Mouse (Mus musculus) naive thymus-derived CD4-positive, alpha-beta T cell, adult 2 months (primary cell): Measurements from ENCODE around the gene Tmc4.
"Not testable (repeated sequence)": the region's sequence is repeated elsewhere in the genome, so short reads cannot be mapped to it uniquely, and the experiment has no call there.

Experiments used
- DNase-seq: peaks from one replicate; pipeline ENCODE4 v3.0.0-alpha.2; 2011; ENCODE audit warnings: low read depth

The Tmc4 gene

DNA sequence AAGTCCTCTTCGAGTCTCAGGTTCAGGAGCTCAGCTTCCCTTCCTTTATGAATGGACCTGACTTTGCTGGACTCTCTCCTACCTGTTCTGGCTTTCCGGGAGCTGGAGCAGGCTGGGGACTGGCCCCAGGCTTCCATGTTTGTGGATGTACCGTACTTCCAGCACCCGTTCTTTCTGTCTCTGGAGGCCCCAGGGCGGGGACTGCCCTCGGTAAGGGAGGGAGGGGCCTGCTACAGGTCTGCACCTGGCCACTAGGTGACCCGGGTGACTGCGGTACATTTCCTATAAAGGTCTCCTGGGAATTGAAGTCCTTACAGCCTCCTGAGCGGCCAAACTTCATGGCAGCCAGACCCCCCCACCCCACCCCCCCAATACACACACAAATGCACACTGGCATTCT lies at the start of gene Tmc4:
Tmc4 (minus strand) TSS at position 212 of the 400 bp plus-strand sequence.
- no peak for DNase-seq

DNA sequence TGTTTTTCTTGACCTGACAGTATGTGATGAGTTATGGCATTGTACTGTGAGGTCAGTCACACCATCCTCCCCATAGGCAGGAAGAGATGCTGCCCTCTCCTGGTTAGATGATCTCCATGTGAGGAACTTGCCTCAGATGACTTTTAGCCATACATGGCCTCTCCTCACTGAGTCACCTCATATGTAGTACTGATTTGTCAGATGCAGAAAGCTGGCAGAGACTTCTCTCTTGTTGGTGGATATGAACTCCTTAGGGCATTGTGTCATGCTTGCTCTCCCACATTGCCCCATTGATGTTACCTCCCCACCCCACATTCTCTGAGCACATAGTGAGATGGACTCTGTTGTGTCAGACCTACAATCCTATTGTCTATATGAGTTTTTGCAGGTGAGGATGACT lies 48.1 kb upstream of the Tmc4 start:
- DNase-seq, result not testable (repeated sequence)

DNA sequence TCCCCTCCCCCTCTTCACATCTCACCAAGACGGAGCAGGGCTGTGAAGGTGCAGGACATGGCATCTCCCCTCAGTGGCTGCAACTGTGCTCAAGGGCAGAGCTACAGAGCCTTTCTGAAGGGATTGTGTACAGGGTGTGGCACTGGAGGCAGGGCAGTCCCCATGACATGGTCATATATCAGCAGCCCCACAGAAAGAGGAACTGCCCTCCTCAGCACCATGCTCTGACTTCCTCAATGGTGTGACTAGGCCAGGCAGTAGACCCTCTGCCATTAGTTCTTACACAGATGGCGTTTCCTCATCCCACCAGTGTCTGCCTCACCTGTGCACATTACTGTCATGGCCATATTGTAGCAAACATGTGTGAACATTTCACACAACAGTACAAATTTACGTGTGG lies 42.9 kb upstream of the Tmc4 start, which contains the start of gene Pirb:
Pirb (minus strand) TSS at position 124 of the 400 bp plus-strand sequence.
- DNase-seq, result not testable (repeated sequence)

DNA sequence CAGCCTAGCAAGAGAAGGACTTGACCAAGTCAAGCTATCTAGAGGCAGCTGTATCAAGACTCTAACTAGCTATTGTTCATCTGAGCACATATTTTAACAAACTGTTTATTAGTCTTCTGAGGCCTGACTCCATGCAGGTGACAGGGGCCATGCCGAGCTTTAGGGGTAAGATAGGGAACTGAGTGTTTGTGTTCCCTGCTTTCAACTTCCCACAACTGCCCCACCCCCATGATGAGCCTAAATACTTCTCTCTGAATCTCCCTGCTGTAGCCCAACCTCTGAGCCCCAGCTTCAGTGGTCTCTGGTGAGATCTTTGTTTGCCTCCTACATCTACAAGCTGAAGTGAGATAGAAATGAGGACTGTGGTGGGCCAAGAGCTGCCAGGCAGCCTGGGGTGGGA lies 37.9 kb upstream of the Tmc4 start:
- DNase-seq, result no peak

DNA sequence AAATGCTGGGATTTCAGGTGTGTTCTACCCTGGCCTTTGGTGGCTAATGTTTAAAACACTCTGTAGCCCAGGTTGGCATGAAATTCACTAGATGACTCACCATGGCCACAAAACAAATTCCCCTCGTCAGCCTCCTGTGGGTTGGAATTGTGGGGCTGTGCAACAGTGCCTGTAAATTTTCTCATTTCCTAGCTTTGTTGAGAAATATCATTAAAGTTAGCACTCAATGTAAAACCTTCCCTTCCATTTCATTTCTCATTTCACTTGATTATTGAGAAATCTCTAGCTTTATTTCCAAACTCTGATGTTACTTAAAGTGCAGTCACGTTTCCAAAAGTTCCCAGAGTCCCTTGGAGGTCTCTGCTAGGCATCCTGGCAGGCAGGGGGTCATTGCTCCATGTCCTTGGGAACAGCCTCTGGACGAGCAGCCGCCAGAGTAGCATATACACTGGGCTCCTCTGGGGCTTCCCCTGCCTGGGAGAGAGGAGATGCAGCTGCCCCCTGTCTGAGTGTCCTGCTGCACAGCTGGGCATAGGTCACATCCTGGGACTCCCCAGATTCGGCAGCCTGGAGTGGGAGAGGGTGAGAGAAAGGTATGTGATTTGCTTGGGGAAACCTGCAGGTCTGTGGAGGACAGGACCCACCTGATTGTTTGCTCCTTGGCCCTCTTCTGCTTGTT lies 35.0 kb upstream of the Tmc4 start:
- no peak for DNase-seq

DNA sequence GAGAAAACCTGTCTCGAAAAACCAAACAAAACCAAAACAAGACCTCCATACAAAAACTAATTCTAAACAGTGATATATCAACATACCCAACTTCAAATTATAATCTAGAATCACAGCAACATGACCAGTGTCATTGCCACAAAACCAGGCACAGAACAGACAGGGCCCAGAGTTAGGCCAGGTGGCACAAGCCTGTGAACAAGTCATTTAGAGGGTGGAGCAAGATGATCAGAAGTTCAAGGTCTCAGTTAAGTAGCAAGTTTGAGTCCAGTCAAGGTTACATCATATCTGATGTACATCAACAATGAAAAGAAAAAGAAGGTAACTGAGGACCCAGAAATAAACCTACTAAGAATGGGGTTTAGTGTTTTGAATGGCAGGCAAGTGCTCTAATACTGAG lies 31.6 kb upstream of the Tmc4 start:
- no peak for DNase-seq

DNA sequence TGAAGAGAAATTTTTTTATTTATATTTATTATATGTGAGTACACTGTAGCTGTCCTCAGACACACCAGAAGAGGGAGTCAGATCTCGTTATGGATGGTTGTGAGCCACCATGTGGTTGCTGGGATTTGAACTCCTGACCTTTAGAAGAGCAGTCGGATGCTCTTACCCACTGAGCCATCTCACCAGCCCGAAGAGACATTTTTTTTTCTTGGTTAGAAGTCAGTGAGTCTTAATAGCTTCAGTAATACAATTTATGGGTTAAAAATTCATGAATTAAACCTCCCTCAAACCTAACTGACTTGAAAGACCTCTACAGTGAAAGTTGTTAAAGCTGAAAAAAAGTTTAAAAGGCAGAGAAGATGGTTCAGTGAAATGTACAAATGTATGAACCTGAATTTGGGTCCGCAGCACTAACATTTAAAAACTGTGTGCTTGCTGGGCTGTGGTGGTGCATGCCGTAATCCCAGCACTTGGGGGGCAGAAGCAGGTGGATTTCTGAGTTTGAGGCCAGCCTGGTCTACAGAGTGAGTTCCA lies 31.2 kb upstream of the Tmc4 start:
- DNase-seq, result not testable (repeated sequence)

DNA sequence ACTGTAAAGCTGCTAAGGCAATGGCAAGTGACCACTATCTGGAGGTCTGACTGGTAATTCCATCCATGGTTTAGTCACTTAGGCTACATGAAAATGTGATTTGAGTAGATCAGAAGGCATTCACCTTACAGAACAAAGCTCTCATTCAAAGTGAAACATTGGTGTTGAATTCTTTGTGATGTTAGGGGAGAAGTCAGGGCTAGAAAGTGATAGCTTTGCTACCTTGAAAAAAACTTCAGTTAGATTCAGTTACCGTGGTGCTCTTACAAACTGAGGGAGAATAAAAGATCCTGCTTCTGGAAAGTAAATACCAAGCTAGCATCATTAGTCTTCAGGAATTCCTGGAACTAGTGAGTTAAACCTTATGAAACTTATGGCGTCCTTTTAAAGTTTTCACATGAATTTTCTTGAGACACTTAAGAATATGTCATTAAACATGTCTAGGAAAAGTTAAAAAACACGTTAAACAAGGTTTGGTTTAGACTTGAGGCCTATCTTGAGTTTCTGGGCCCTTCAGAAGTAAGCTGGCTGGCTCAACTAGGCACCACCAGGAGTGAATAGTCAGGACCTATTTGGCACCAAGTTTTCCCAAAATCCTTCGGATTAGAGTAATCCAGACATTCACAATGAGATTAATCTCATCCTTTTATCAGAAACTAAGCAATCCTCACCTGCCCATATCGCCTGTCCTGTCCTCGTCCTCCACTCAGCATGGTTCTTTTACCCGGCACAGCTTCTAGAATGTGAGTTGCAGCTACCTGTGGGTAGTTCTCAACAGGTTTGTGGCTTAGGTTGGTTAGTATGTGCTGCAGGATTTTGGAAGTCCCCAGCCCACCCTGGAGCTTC lies 30.4 kb upstream of the Tmc4 start:
- peak; percentile 34 for DNase-seq

DNA sequence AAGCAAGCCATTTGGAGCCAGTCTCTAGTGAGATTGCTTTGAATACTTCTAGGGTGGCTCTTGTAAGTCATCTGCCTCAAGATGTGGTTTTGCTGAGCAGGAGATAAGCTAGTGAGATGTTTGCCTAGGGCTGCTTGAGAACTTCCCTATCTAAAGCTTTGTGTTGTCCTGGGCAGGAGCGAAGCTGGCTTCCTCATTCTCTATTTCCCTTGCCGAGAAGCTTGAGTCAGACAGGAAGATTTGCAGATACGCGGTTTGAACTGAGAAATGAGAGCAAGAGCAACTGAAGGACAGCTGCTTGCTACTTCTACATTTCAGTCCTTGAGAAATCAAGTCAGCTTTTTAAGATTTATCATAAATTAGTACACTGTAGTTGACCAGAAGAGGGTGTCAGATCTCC lies 29.7 kb upstream of the Tmc4 start:
- peak; percentile 51 for DNase-seq

DNA sequence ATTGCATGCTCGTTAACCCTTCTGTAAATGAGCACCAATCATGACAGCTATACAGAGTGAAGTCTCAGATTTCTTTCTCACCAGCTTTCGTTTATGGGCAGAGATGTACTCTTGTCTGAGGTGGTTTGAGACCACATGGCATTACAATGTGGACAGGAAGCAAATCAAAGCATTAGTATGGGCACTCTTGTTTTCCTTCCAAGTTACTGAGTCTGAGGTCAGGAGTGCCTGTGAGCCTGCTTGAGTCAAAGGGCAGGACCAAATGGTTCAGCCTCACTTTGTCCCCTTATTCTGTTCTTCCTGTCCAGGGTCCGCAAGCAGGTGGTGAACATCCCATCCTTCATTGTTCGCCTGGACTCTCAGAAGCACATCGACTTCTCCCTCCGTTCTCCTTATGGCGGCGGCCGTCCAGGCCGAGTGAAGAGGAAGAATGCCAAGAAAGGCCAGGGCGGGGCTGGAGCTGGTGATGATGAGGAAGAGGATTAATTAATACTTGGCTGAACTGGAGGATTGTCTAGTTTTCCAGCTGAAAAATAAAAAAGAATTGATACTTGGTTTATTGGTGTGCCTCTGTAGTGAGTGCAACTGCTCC lies 29.1 kb upstream of the Tmc4 start:
- peak; percentile 36 for DNase-seq

DNA sequence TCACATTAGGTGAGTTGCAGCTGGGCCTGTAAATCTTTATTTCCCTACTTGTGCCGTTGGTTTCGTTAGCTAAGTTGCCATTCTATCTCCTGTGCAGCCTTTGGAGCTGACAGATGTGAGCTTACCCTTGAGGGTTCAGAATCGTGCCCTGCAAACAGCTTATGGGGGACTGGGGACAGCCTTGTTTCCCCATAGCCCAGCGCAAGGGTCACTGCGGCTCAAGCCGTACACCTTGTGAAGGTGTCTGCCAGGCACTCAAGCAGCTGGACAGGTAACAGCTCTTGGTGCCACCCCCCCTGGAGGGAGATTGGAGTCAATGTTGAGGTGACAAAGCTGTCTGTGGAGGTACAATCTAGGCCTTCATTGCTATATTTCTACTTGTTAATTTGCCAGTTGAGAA lies 28.6 kb upstream of the Tmc4 start:
- no peak for DNase-seq

DNA sequence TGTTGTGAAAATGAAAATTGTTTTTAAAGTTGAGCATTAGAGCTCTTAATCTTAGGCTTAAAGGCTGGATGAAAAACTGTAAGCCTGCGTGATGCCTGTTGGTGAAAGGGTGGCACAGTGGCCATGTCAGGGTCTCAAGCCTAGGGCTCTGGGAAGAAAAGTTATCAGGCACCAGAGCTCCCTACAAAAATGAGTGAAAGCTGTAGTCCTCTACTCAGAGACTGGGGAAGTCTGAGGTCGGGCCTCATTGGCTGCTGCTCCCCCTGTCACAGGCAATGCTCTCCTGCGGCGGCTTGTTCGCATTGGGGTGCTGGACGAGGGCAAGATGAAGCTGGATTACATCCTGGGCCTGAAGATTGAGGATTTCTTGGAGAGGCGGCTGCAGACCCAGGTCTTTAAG lies 28.1 kb upstream of the Tmc4 start:
- DNase-seq, result not testable (repeated sequence)

DNA sequence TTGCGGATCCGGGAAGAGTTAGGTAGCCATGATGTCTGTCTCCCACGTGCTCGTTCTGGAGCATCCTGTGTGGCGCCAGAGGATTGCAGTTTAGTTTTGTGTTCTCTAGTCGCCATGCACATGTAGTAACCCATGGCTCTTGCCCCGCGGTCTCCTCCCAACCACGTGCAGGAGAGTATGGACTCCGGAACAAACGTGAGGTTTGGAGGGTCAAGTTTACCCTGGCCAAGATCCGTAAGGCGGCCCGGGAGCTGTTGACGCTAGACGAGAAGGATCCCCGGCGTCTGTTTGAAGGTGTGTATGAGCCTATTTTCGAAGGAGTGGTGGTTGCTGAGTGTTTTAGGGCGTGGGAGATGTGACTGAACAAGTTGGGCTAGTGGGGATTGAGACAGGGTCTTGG lies 27.1 kb upstream of the Tmc4 start:
- DNase-seq, result no peak

DNA sequence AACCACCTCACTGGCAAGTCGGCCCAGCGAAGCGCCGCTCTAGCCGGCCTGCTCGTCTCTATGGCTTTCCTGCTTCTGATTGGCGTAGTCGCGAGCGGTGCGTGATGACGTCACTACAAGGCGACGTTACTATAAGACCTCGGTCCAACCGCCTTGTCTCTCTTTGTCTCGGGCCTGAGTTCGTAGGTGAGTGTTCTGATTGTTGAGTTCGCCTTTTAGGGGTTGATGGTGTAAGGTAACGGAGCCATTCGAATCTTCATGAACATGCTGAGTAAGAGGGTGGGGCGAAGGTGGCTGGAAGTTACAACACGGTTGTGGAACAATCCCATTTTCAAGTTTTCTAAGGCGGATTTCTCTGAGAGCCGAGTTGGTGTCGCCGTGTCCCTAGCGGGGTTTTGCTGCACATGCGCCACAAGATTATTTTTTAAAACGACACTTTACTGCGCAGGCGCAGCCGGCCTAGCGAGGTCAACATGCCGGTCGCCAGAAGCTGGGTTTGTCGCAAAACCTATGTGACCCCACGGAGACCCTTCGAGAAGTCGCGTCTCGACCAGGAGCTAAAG lies 26.6 kb upstream of the Tmc4 start, which contains the start of gene Rps9:
Rps9 (plus strand) TSS at position 115 of the 563 bp plus-strand sequence.
- DNase-seq, result peak; percentile 99

DNA sequence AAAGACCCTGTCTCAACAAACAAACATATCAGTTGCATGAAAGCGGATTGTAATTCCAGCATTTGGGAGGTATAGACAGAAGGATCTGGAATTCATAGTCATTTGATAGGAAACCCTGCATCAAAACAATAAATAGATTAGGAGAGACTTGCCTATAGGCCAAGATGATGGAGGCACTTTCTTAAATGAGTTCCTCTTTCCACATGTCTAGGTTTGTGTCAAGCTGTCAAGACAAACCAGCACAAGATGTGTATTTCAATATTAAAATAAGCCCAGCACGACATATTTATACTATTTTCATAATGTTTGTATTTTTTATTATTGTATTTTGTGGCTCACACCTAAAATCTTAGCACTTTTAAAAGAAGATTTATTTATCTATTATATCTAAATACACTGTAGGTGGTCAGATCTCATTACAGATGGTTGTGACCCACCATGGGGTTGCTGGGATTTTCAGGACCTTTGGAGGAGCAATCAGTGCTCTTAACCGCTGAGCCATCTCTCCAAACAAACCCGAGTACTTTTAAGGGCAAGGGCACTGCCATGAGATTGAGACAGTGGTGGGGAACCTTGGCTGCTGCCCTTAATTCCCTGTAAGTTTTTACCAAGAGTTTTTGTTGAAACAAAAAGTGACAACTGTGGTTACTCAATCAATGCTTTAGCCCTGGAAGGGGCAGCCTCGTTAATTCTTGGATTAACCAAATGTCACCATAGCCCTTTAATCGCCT lies 26.0 kb upstream of the Tmc4 start:
- DNase-seq, result no peak

DNA sequence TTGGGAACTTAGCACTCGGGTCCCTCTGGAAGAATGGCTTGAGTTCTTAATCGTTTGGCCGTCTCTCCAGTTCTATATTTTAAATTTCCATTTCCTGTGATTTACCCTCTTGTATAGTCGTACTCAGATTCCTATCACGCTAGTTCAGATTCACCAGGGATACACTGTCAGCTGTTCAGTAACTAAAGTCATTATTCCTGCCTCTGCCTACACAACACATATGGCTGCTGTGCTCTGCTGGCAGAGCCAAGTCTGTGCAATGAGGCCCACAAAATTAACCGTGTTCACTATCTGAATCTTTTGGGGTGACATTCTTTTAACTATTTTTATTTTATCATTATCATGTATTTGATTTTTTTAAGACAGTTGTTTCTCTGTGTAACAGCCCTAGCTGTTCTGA lies 21.1 kb upstream of the Tmc4 start:
- DNase-seq, result no peak

DNA sequence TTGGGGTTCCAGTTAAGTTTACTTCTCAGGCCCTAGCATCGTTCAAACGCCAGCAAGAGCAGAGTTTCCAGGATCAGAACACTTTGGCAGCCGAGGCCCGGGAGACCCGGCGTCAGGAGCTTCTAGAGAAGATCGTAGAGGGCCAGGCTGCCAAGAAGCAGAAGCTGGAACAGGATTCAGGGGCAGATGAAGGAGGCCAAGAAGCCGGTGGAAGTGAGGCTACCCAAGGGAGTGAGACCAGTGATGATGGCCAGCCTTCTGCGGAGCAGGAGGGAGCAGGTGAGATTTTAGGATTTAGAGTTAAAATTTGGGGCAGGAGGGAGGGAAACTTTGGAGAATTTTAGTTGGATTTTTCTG lies 17.6 kb upstream of the Tmc4 start:
- DNase-seq, result not testable (repeated sequence)

DNA sequence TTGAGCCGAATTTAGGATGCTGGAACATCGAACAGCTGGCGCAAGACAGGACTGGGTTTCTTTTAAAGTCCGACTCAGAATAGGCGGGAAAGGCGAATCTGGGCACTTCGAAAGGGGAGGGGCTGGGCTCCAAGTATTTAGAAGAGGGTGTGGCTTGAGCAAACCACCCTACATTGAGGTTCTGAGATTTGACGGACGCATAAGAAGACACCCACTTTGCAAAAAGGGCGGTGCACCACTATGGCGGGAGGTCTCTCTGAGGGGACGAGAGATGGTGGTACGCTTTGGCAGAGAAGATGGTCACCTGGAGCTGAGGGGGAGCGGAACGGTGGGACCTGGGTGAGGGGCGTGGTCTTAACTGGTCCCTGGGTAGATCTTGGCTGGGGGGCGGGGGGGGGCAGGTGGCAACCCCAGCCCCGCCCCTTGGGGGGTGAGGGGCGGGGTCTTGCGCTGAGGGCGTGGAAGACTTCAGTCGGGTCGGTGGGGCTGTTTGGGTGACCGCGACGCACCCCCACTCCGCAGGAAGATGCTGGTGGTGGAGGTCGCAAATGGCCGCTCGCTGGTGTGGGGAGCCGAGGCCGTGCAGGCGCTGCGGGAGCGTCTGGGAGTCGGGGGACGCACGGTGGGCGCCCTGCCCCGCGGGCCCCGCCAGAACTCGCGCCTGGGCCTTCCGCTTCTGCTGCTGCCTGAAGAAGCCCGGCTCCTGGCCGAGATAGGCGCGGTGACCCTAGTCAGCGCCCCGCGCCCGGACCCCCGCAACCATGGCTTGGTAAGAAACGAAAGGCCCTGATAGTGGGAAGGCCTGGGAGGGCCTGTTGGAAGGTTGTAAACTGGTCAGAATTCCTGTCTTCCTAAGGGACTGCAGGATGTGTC lies 17.0 kb upstream of the Tmc4 start:
- peak; percentile 89 for DNase-seq

DNA sequence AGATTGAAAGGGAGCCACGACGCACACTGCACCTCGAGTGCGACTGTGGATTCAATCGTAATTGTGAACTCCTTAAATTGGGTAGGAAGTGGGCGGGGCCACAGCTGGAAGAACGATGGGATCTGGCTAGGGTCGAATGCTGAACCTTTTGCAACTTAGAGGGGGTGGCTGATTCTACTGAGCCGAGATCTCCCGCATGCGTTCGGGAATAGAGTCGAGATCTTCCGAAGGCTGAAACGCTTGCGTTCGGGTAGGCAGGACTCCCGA lies 16.4 kb upstream of the Tmc4 start:
- no peak for DNase-seq

DNA sequence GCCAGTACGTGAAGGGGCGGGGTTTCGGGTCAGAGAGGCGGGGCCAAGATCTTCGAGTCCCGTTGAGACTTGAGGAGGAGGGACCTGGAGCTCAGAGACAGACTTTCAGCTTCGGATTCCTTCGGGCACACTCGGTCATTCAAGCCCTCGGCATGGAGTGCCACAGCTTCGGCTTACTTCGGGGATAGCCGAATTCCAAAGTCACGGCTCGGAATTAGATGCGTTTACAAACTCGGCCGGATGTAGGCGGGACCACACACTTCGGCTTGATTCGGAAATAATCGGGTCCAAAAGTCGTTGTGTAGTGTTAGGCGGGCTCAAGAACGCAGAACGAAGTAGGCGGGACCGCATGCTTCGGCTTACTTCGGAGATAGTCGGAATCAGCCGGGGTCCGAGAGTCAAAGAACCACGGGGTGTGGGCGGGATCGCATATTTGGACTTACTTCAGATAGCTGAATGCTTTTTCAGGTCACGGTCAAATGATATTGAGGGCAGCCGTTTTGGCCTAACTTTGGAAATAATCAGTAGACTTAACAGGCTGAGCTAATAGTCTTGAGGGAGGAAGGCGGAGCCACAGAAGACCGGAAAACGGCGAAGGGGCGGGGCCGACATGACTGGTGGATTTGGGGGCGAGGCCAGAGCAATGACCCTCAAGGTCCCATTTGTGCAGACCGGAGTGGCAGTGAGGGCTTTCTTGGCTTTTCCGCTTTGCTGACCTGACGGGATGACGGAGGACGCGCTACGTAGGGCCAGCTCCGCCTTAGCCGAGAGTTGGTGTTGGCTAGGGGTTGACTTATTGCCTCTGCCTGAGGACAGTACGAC lies 15.8 kb upstream of the Tmc4 start, which contains the start of gene Mboat7:
Mboat7 (minus strand) TSS at position 537 of the 822 bp plus-strand sequence.
- peak; percentile 99 for DNase-seq
